Mouse (Mus musculus) liver, embryonic 16.5 days (tissue): ENCODE data around the gene Dbf4. TPM values are rescaled to one million over a fixed set of nuclear protein-coding genes. Genes with fewer than 3 reads are reported as not detected.

Experiments
- ATAC-seq: fragments of 200-750 bp; cut with Nextera tagmentation; 2 replicates; pipeline ENCODE4 v1.8.0; 2017; ENCODE audit warnings: low read depth, mild to moderate bottlenecking, moderate number of reproducible peaks, moderate library complexity
- H3K27ac ChIP-seq: fragments of 300-500 bp; sonication (generic); 2 replicates; pipeline ENCODE4 v1.5.1; 2014; ENCODE audit warnings: mild to moderate bottlenecking, low read length
- H3K27me3 ChIP-seq: fragments of 300-500 bp; sonication (generic); 2 replicates; pipeline ENCODE4 v1.6.1; 2014; ENCODE audit warnings: low read depth, low read length, mixed read lengths; ENCODE audit not compliant: control insufficient read depth, insufficient read depth
- H3K36me3 ChIP-seq: fragments of 300-500 bp; sonication (generic); 2 replicates; pipeline ENCODE4 v1.6.1; 2014; ENCODE audit warnings: mild to moderate bottlenecking; ENCODE audit not compliant: control insufficient read depth, insufficient read depth
- H3K4me1 ChIP-seq: fragments of 300-500 bp; sonication (generic); 2 replicates; pipeline ENCODE4 v1.6.1; 2014; ENCODE audit warnings: low read depth, low read length, mixed read lengths; ENCODE audit not compliant: control insufficient read depth
- H3K4me2 ChIP-seq: fragments of 300-500 bp; sonication (generic); 2 replicates; pipeline ENCODE4 v1.6.1; 2014; ENCODE audit warnings: low read depth, low read length, mixed read lengths
- H3K4me3 ChIP-seq: fragments of 300-500 bp; sonication (generic); 2 replicates; pipeline ENCODE4 v1.5.1; 2014; ENCODE audit warnings: low read depth, mild to moderate bottlenecking, low read length
- H3K9ac ChIP-seq: fragments of 300-500 bp; sonication (generic); 2 replicates; pipeline ENCODE4 v1.6.1; 2014; ENCODE audit warnings: low read depth, low read length
- H3K9me3 ChIP-seq: fragments of 300-500 bp; sonication (generic); replicated peaks from 2 replicates; pipeline ENCODE4 v1.6.1; 2016; ENCODE audit warnings: low read length; ENCODE audit not compliant: control insufficient read depth
- WGBS: fragments of 180-500 bp; shearing (Covaris S2); extraction: QIAGEN DNeasy Blood & Tissue Kit; methylation state at CpG from one replicate; pipeline ENCODE4 v1.1.7; 2014; ENCODE audit not compliant: insufficient replicate concordance; 5-methylcytosine and 5-hydroxymethylcytosine counted together
- polyA plus RNA-seq: library from polyadenylated mRNA; unstranded; fragments of >200 nt; fragmentation: Nextera tagmentation; extraction: Ambion mirVana; gene quantifications from 2 replicates; pipeline ENCODE4 v1.2.1, GENCODE M21; 2015

The Dbf4 gene
- polyA plus RNA-seq, 1 experiment from 2014 or later: 22.6 TPM

DNA sequence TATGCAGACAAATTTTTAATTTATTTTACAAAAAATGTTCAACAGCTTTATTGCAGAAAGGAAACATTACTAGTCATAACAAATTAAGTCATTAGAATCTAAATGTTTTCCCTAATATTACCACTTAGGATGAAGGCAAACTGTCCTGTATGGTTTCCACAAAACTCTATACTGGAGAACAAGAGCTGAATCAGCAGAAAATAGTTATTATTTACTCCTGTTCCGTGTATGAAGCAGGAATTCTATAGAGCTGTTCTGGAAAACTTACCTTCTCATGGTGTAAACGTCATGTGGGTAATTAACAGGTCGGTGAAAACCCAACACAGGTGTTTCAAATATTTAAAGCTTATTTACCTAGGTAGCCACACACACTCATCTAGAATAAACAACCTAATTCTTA, 1.1 kb downstream of the Dbf4 start:
- no peak for ATAC-seq
- no peaks in the 10 kb centered on the region for H3K9me3 ChIP-seq
- no peaks in the 10 kb centered on the region for H3K27me3 ChIP-seq
- H3K36me3 ChIP-seq: peaks cover 16% of the 10 kb centered on the region
- peak overlapping the region; percentile 87 for H3K4me2 ChIP-seq
- 10% methylated on average over 3 of the region's 3 CpGs for WGBS
- H3K4me3 ChIP-seq: peak overlapping the region; percentile 98
- peak overlapping the region; percentile 97 for H3K9ac ChIP-seq
- H3K4me1 ChIP-seq: peaks cover 12% of the 10 kb centered on the region
- no peak overlapping the region for H3K27ac ChIP-seq

DNA sequence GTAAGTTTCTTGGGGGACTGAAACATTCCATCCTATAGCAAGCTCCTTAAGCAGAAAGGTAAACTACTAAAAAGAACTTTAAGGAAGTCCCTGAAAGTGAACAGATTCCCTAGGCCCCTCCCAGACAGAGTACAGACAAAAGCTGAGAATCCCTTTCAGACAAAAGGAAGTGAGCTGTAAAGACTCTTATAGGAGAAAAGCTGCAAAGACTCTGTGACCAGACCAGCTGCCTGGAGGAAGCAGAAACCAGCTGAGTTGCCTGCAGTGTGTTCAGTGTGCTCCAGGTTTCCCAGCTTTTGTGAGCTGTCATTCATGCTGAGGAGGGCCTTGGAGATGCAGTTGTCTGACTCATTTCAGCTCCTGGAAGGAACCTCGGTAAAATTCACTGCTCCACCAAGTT, 5.1 kb downstream of the Dbf4 start:
- no peak overlapping the region for H3K27ac ChIP-seq
- no peak overlapping the region for H3K4me2 ChIP-seq
- H3K4me1 ChIP-seq: peaks cover 4% of the 10 kb centered on the region
- no peaks in the 10 kb centered on the region for H3K27me3 ChIP-seq
- H3K4me3 ChIP-seq: no peak overlapping the region
- no peak overlapping the region for H3K9ac ChIP-seq
- ATAC-seq: no peak
- H3K9me3 ChIP-seq: no peaks in the 10 kb centered on the region
- 16% methylated on average over 1 of the region's 1 CpGs for WGBS
- peaks cover 16% of the 10 kb centered on the region for H3K36me3 ChIP-seq

DNA sequence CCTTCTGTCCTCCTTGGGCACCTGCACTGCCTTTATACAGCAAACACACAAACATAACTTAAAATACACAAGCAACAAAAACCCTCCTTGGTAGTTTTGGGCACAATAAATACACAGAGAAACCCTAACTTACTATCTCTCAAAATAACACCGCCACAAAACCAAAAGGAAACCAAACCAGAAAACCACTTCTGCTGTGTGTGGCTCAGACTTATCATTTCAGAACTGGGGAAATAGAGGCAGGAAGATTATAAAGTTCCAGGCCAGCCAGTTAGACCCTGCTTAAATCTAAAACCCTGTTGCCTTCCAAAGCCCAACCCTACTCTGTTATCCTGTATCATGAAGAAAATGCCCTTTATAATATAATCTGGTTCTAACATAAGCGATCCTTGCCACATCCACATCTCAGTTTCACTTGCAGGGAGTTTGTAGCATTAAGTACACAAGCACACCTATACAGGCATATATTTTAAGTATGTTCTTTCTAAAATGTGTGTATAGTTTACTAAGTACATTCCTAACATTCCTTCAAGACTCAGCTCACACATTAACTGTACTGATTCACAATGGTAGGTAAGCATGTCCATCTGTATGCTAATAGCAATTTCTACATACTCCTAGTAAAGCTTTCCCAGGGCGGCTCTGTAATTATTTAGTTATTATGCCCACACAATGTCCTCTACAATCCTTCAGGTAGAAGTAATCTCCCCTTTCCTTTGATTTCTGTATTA, 5.7 kb downstream of the Dbf4 start:
- Histone ChIP-seq H3K36me3 (peaks cover 19% of the 10 kb centered on the region), H3K27ac (no peak overlapping the region), H3K4me2 (no peak overlapping the region), H3K4me1 (peaks cover 4% of the 10 kb centered on the region), H3K9ac (no peak overlapping the region), H3K4me3 (no peak overlapping the region), H3K27me3 (no peaks in the 10 kb centered on the region), H3K9me3 (no peaks in the 10 kb centered on the region)
- ATAC-seq: no peak
- WGBS: 74% methylated on average over 3 of the region's 3 CpGs

DNA sequence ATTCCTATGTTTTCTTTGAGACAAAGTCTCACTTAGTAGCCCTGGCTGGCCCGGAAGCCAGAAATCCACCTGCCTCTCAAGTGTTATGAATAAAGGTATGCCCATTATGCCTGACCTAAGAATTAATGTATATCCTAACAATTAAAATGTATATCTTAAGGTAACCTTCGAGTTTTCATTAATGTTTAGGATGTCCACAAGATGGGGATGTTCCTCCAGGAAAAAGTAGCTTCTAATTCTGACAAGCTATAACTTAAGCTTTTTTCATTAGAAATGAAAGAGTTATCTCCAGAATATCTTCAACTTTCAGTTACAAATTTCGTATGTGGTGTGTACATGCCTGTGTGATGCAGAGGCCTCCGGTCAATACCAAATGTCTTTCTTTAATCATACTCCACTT, 13.8 kb downstream of the Dbf4 start:
- H3K9ac ChIP-seq: no peak overlapping the region
- no peaks in the 10 kb centered on the region for H3K27me3 ChIP-seq
- no peak overlapping the region for H3K27ac ChIP-seq
- peaks cover 32% of the 10 kb centered on the region for H3K36me3 ChIP-seq
- H3K9me3 ChIP-seq: no peaks in the 10 kb centered on the region
- no peak for ATAC-seq
- 79% methylated on average over 4 of the region's 4 CpGs for WGBS
- H3K4me3 ChIP-seq: no peak overlapping the region
- no peak overlapping the region for H3K4me2 ChIP-seq
- no peaks in the 10 kb centered on the region for H3K4me1 ChIP-seq

DNA sequence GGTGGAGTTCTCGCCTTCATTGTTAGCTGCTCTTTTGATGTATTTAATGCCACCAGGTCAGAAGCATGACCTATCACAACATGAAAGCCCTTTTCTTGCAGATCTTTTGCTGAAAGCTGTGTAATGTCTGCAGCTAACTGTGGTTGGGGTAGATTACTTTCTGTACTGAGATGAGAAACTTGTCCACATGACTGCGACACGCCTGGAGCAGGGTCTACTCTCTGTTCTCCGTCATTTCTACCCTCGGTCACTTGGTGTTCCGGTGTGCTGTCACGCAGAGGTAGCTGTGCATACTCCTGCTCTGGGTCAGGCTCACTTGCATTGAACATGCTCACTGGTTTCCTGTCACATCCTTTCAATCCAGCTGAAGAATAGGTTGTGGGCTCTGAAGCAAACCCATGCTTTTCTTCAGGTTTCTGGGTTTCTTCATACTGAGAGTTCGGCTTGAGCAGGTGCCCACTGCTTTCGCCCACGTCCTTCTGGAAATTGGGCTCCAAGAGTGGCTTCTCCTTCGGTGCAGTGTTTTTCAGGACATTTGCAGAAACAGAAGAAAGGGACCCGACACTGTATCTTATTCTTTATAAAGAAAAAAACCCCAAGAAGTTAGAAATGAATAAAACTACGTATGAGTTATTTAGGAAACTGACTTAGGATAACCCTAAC, 24.8 kb downstream of the Dbf4 start:
- H3K4me1 ChIP-seq: no peaks in the 10 kb centered on the region

DNA sequence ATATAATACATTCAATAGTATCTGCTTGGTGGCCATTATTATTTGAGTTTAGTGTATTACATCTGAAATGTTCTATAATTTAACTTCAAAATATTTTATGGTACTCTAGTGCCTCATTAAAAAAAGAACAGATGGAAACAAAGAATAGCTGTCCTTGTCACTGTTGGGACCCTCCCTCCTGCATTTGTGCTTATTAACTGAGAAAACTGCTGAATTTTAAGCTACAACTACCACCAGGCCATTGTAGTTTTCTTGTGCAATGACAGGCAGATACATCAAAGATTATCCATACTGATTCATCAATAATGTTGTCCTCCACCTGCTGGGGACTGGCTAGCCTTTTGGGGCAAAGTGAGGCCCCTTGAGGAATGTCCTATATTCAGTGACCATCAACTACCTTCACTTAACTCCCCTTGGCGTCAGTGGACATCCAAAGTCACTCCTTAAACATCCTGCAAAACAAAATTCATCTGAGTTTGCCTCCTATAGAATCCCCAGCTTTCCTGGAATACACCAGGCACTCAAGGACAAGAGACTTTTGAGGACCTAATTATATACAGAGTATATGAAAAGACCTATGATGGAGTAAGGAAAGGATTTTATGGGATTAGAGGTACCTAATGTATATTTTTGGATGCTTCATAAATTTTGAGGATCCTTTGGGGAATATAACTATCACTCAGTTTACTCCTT, 28.5 kb downstream of the Dbf4 start:
- Histone ChIP-seq H3K27ac (no peak overlapping the region), H3K4me2 (no peak overlapping the region), H3K4me1 (no peaks in the 10 kb centered on the region), H3K27me3 (no peaks in the 10 kb centered on the region), H3K9me3 (no peaks in the 10 kb centered on the region), H3K9ac (no peak overlapping the region), H3K4me3 (no peak overlapping the region), H3K36me3 (peaks cover 15% of the 10 kb centered on the region)
- 57% methylated on average over 1 of the region's 1 CpGs for WGBS
- ATAC-seq: no peak

More for the DNA sequence above, 24.8 kb downstream of the Dbf4 start:
- Histone ChIP-seq H3K9me3 (no peaks in the 10 kb centered on the region), H3K9ac (no peak overlapping the region), H3K27me3 (no peaks in the 10 kb centered on the region), H3K4me2 (no peak overlapping the region), H3K4me3 (no peak overlapping the region), H3K36me3 (peaks cover 24% of the 10 kb centered on the region), H3K27ac (no peak overlapping the region)
- ATAC-seq: no peak
- WGBS: 88% methylated on average over 13 of the region's 13 CpGs

DNA sequence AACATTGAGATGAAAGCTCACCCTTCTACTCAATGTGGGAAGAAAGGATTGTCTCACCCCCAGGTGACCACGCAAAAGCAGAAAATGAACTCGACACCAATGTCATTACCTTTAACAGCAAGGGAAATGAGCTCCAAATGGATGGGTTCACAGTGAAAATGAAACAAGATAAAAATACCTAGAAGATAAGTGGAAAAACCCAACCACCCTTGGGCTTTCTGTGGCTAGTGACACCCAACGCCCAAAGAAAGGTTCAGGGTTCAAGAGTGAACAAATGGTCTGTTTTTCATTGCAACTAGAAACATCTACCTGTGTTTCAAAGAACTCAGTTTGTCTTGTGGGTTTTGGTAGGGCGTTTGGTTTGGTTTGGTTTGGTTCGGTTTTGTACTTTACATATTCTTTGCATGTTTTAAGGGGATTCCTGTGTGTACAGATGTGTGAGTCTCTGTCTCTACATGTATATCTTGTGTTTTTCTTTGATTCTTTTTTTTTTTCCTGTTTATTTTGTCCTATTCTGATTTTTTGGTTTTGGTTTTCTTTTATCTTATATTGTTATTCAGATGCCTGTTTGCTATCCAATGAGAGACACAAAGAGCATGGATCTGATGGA, 48.1 kb downstream of the Dbf4 start:
- Histone ChIP-seq H3K9me3 (no peaks in the 10 kb centered on the region), H3K36me3 (no peaks in the 10 kb centered on the region), H3K4me1 (no peaks in the 10 kb centered on the region), H3K27ac (no peak overlapping the region), H3K9ac (no peak overlapping the region), H3K27me3 (no peaks in the 10 kb centered on the region), H3K4me2 (no peak overlapping the region), H3K4me3 (no peak overlapping the region)
- ATAC-seq: no peak
- WGBS: 55% methylated on average over 5 of the region's 5 CpGs

DNA sequence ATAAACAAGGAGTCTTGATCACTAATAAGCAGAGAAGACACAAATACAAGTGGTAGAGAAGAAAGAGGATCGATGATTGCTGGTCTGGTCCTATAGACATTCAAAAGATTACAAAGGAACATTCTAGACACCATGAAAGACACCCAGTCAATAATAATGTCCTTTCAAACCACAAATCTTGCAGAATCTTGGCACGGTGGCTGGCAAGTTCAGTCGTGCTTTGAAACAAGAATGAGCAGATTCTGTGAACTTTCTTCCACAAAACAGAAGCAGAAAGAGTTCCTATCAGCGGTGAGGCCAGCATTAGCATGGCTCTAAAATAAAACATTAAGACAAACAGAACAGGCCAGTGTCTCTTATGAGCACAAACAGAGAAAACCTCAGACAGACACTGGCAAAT, 49.1 kb downstream of the Dbf4 start:
- no peak overlapping the region for H3K4me3 ChIP-seq
- H3K4me2 ChIP-seq: no peak overlapping the region
- no peak overlapping the region for H3K27ac ChIP-seq
- no peaks in the 10 kb centered on the region for H3K4me1 ChIP-seq
- no peaks in the 10 kb centered on the region for H3K9me3 ChIP-seq
- H3K36me3 ChIP-seq: no peaks in the 10 kb centered on the region
- peaks cover 4% of the 10 kb centered on the region for H3K27me3 ChIP-seq
- 67% methylated on average over 4 of the region's 4 CpGs for WGBS
- ATAC-seq: no peak
- no peak overlapping the region for H3K9ac ChIP-seq
